Mouse (Mus musculus): ENCODE measurements around the gene Tspan32.
A peak's percentile ranks its signal among the peaks of the same experiment; 100 is the strongest.

Gene Tspan32

DNA sequence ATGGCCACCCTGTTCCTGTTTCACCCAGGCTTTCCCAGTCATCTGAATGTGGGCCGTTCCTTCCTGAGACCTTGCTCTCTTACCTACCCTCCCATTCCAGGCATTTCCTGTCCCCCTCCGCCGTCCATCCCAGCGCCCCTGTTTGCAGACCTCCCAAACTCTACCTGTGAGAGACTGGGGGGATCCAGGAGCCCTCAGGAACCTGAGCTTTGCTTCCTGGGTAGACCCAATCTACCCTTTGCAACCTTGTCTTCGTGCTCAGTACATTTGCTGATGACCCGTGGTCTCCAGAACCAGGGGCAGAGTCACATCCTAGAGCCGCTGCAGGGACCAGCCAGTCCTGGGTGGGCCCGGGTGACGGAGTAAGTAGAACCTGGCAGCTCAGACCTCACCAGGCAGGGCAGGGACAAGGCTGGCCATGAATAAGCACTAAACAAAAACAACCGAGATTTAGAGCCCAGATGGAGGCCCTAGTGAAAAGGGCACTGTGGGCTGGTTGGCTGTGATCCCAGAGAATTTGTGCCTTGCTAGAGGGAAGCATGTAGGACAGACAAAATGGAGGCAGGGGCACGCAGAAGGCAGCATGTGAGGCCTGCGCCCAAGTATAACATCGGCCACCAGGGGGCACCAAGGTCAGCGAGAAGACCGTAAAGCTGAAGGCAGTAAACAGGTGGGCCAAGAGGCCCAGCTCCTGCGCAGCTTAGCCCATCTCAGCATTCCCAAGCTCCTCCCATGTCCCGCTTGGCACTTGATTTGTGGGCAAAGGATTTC is 2.9 kb downstream of the Tspan32 start:
- DNase-seq (ENCODE audit: low read depth, low spot score): peak; percentile 96

DNA sequence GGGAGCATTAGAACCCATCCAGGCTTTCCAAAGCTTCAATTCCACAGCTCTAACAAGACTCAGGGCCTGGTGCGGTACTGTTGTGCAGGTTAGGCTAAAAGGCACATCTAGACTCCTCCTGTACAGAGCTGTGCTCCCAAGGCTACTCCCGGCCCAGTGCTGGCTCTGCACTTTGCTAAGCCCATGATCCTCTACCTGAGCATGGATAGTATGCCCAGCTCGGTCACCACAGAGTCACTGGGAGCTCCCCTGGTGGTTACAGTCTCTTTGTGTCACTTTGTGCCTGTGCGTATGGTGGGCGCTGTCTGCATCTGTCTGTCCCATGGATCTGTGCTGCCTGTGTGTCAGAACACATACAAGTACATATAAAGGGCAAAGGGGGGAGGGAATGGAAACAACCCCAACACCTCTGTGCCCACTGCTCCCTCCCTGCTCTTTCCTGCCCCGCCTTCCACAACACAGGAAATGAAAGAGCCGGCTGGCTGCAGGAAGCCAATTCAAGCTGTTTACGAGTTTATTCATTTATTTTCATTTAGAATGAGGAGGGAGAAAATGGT is 3.6 kb downstream of the Tspan32 start:
- peak; percentile 71 for DNase-seq (ENCODE audit: low read depth, low spot score)

DNA sequence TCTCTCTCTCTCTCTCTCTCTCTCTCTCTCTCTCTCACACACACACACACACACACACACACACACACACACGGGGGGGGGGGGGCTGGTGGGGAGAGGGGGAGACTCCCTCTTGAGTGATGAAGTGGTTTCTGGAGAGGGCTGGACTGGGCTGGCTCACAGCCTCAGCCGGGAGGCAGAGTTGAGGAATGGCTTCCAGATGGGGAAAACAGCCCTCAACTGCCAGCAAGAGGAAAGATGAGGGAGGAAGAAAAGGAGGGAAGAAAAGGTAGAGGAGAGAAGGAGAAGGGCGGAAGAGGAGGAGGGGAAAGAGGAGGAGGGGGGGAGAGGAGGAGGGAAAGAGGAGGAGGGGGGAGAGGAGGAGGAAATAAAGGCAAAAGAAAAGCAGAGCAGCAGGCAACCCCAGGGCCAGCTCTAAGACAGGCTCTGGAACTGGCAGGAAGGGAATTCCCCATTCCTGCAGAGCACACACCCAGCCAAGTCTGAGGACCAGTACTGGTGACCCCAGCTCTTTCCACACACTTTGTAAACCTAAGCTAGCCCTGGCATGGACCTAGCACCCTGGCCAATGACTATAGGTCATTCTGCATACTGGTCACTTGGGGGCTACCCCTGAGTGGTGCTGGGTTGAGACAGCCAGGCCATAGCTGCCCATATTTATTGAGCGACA is 4.3 kb downstream of the Tspan32 start:
- no peak for DNase-seq (ENCODE audit: low read depth, low spot score)

DNA sequence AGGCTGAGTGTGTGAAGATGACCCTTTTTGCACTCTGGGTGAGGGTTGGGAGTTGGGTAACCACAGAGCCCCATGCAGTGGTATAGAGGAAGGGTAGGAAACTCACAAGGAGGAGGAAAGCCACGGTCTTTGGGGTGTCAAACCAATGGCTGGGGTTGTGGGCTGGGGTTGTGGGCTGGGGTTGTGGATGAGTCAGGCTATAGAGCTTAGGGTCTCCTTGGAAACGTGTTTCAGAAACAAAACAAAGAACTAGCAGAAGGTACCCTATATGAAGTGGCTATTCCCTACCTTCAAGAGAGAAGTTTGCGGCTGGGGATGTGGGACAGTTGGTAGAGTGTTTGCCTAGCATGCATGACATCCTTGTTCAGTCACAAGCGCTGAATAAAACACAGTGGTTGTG is 5.2 kb downstream of the Tspan32 start:
- no peak for DNase-seq (ENCODE audit: low read depth, low spot score)

DNA sequence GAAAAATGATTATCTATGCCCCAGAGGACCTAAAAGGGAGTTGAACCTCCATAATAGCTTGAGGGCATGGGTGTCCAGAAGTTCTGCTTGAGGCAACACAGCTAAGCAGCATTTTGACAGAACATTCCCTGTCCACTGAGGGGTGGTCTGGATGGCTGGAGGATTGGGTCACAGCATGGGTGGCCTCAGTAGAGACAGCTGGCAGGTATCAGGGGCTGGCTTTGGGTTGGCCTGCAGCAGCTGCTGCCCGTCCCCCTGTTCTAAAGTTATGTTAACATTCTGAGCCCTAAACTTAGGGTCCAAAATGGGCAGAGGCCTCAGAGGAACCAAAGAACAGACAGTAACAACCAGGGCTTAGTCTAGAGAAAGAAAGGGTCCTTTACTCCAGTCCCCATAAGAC is 6.4 kb downstream of the Tspan32 start:
- DNase-seq (ENCODE audit: low read depth, low spot score): no peak

DNA sequence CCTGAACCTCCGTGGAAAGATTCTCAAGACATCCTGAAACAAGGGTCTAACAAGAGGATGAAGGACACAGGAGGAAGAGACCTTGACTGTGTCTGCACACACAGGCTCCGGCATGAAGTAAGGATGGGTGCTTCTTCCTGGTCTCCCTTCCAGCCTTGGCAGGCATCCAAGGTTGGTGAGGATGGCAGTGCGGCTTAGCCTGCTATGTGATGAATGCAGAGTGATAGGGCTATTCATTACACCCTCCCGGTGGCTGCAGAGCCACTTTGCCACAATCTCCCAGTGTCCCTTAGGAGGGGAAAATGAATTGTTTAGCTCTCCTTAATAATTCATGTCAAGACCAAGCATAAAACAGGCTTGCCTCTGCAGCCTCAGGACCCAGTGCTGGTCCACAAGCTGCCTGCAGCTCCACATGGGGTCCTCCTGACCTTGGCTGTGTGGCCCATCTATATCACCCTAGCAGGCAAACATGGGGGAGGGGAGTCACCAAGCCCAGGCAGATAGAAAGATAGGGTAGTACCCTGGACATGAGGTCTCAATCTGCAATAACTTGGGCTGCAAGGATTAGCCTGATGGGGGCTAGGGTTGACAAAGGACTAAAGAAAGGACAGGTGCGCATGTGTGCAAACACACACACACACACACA is 7.5 kb downstream of the Tspan32 start:
- no peak for DNase-seq (ENCODE audit: low read depth, low spot score)

DNA sequence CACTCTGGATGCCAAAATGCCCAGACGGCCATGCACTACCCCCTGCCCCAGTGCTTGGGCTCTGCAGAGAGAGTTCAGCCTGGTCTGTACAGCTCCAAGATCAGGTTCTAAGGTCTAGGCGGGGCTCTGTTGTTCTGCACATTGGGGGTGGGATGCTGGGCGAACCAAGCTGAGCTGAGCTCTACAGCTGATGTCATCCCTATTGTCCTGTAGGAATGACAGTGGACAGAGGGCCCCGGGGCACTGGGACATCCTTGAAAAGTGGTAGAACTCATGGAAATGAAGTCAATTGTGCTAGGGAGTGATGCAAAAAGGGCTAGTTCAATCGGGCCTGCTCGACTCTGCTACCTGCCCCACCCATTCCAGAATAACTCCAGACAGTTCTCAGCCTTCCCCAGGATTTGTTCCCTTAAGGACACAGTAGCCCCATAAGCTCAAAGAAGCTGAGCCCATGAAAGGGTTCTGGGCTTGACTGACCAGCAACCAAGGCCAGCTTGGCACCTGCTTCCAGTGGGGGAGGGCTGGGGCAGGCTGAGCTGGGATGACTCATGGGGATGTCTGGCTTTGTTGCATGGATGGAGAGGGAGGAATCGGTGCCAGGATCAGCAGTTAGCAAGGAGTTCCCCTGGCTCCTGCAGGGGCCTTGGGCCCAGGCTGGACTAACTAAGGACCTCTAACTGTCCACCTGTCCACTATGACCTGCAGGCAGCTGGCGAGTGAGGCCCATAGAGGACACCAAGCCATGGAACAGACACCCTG is 8.8 kb downstream of the Tspan32 start:
- DNase-seq (ENCODE audit: low read depth, low spot score): peak; percentile 78

DNA sequence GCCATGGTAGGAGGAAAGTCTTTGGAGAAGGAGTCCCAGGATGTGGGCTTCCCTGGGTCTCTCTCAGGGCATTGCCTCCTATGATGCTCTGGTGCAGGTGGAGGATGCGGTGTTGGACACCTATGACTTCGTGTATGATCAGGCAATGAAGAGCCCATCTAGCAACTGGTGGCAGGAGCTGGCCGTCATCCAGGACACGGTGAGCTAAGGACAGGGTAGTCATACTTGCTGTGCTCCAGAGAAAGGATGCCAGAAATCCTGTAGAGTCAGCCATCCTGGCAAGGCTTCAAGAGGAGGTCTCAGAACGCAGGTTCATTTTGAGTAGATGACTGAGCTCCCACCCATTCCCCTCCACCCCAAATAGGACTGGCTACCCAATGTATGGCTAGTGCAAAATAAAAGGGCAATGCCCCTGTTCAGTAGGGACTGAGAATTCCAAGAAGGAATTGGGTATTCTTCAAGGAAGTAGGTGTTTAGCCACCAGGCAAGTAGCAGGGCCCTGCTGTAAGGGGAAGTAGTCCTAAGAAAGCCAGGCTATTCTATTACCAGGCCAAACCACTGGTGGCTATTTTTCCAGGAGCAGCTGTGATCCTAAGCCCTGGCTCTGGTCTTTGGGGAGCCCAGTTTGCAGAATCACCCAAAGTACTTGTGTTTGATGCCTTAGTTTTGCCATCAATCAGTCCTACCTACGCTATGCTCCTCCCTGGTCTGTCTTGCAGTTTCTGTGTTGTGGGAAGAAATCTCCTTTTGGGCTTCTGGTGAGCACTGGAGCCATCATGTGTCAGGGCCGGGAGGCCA is 10.2 kb downstream of the Tspan32 start:
- DNase-seq (ENCODE audit: low read depth, low spot score): no peak

DNA sequence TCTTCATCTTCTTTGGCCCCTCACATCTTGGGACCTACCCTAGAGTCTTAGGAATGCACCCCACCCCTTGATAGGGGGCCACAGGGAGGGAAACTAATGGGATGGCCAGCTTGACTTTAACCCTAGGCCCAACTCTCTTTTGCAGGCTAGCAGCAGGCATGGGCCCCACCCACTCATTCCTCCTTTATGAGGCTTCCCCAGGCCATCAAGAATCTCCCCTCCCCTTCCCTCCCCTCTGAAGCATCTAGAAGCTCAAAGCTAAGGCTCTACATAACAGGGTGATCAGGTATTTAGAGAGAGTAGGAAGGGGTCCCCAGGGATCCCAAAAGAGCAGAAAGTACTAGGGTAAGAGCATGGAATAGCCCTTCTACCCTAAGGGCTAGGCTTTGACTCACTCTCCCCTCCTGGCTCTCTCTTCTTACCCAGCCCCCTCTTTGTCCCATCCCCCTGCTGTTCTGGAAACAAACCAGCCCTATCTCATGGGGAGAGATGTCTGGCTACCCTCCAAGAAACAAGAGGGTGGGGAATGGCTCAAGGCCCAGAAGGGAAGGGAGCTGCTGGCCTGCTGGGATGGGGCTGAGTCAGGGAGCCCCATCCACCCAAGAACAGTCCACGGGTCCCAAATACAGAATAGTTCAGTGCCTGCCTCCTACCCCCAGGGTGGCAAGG is 11.0 kb downstream of the Tspan32 start:
- peak; percentile 47 for DNase-seq (ENCODE audit: low read depth, low spot score)

DNA sequence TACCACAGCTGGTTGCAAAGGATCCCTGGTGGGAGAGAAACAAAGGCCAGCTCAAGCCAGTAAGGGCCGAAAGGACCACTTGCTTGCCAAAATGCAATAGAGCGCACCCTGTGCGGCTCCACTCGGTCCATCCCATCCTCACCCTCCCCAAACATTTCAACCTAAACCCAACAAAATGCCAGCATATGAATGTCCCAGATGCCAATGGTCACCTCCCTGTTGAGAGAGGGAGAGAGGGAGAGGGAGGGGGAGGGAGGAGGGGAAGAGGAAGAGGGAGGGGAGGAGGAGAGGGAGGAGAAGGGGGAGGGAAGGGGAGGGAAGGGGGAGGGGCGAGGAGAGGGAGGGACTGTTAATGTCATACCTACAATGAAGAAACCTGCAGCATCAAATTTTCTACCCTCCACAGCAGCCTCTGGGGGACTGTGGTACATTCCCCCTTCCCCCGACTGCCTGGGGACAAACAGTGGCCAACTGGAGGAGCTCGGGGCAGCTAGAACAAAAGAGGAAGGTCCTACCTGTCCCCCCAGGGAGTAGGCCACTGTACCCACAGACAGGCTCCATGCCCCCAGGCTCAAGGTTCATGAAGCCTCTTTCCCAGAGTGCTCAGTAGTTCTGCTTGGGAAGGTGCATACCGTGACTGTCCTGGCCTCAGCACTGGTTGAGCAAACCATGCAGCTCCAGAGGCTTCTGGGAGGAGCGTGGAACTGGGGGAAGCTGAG is 11.7 kb downstream of the Tspan32 start:
- peak; percentile 14 for DNase-seq (ENCODE audit: low read depth, low spot score)

DNA sequence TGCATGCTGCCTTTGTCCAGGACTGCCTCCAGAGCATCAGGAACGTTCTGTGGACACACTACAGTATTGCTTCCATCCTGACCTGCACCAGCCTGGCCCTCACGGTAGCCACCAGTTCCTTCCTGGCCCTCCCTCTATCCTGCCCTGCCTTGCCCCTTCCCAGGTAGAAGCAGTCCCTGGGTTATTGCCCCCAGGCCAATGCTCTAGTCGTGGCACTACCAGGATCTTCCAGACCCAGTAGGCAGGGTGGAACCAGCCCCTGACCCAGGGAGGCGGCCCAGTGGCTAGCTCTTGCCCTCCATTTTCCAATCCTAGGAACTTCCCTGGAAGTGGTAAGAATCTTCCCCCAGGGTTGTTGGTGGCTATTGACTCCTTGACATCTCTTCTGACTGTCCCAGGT is 12.3 kb downstream of the Tspan32 start:
- DNase-seq (ENCODE audit: low read depth, low spot score): no peak

DNA sequence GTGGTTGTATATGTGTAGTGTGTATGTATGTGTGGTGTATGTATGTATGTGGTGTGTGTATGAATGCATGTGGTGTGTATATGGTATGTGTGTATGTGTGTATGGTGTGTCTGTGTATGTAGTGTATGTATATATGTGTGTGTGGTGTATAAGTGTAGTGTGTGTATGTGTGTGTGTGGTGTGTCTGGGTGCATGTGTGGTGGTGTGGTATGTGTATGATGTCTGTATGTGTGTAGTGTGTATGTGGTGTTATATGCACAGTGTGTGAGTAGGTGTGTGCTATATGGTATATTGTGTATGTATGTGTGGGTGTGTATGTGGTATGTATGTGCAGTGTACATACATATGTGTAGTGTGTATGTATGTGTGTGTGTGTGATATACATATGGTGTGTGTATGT is 15.2 kb downstream of the Tspan32 start:
- DNase-seq (ENCODE audit: low read depth, low spot score): no peak

DNA sequence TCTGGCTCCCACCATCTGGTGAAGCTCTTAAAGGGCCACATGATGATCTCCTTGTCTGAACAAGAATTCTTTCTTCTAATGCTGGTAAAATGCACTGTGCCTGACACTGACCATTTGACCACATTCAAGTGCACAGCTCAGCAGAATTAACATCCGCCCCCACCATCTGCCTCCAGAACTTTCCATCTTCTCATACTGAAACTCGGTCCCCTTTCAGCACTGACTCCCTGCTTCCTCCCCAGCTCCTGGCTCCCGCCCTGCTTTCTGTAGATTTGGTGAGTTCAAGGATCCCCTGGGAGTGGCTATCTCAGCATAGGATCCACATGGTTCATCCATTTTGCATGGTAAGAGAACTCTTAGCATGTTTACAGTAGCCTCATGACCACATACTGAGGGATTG is 15.9 kb downstream of the Tspan32 start:
- no peak for DNase-seq (ENCODE audit: low read depth, low spot score)

DNA sequence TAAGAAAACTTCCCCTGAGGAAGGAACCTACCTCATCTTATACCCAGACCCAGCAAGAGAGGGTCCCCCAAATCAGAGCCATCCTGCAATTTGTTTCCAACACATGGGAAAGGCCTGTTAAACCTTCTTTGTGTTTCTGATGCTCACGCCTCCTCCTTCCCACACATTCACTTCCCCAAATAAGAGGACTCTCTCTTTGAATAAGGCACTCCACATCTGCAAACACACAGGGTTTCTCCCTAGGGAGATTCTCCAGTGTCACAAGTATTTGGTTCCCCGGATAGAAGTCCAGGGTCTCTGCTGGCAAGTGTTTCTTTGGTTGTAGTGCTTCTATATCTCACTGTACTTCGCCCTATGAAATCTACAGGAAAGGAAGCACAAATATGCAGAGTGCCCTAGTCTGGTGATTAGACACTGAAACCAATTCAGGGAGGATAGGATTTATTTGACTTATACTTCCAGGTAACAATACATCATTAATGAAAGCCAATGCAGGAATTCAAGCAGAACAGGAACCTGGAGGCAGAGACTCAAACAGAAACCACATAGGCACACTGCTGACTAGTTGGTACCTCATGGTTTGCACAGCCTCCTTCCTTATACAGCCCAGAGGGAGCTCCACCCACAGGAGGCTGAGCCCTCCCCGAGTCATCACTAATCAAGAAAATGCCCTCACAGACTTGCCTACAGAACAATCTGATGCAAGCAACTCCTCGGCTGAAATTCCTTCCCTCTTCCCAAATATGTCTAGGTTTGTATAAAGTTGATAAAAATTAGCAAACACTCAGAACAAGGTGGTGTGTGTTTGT is 16.7 kb downstream of the Tspan32 start:
- DNase-seq (ENCODE audit: low read depth, low spot score): no peak

DNA sequence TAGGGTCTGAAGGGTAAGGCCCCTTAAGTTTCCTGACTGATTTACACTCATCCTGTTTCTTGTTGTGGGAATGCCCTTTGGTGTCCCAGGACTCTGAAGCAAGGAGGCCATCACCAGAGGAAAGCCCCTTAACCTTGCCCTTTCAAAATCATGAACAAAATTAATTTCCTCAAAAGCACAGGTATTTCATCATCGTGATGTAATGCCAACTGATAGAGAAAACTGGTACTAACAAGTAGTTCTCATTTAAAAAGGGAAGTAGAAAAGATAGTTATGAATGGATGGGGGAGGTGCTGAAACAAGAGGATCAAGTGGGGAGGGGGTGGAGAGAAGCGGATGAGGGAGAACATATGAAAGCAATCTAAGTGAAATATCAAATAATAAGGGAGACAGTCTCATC is 18.7 kb downstream of the Tspan32 start:
- no peak for DNase-seq (ENCODE audit: low read depth, low spot score)

DNA sequence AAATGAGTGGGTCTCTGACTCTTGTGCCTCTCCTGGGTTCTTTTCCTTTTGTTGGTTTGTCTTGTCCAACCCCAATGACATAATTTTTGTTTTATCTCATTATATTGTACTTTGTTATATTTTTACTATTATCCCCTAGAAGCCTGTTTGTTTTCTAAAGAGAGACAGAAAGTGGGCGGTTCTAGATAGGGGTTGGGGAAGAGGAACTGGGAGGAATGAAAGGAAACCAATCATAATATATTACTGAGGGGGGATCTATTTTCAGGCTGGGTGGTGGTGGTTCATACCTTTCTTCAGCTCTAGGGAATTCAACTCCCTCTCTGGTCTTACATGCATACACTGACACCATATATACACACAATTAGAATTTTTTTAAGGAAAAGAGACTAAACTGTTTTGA is 19.4 kb downstream of the Tspan32 start:
- no peak for DNase-seq (ENCODE audit: low read depth, low spot score)

DNA sequence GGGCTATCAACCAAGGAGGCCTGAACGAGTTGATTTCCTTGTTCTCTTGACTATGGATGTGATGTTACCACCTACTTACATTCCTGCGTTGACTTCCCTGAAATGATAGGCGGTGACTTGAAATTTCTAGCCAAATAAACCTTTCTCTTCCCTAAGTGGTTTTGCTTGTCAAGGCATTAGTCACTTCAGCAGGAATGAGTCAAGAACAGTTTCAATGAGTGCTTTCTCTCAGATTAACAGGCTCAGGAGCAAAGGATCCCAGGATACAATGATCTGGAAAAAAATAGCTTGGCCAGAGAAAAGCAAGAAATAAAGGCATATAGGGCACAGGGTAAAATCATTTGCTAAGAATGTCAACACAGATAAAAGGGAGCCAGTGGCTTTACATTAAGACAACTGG is 20.6 kb downstream of the Tspan32 start:
- no peak for DNase-seq (ENCODE audit: low read depth, low spot score)

DNA sequence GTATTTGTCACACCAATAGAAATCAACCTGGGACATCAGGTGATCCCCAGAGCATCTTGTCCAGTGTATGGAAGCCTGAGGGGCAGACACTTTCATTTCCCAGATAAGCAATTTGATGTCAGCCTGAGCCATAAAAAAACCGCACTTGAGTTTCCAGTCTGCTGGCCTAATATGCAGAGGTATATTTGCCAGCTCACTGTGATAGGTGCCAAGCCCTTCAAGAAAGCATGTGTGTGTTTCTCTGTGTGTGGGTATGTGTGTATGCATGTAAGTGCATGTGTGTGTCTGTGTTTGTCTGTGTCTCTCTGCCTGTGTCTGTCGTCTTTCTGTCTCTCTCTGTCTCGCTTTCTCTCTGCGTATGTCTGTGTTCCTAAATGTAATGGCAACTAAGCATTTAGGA is 22.4 kb downstream of the Tspan32 start:
- no peak for DNase-seq (ENCODE audit: low read depth, low spot score)

DNA sequence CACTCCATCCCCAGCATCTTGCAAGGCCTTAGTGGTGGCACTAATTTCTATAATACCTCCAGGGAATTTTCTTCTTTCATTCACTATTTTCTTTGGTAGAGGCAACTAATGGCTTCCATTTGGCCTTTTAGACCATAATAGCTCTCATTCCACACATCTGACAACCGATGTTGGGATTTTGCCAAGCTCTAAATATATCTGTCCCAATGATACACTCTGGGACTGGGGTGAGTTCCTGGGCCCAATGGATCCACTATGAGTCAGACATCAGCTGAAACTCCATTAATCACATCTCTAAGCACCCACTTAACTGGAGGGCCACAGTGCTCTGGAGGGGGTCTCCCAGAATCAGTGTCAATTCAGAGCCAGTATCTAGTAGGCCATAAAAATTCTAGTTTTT is 27.0 kb downstream of the Tspan32 start:
- no peak for DNase-seq (ENCODE audit: low read depth, low spot score)
